Mouse (Mus musculus): Measurements from ENCODE around the gene Ace2.
A peak's percentile ranks its signal among the peaks of the same experiment; 100 is the strongest.

Ace2 gene

DNA sequence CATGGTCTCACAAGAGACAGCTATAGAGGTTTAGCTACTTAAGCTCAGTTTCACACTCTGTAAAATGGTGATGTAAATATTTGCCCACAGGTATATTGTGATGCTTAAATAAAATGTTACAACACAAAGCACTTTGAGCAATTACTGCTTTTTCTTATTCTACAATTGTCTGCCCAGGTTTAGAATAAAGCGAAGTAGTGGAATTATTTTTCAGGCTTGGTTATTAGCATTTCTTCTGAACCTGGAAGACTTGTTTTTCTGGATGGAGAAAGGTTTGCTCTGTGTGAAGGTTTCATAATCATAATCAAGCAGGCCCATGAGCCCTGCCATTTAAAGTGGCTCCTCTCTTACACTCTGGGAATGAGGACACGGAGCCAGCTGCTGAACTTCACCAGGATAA lies at the start of gene Ace2:
Gene Ace2, plus strand, starts transcription at position 301 of the 400 bp plus-strand sequence.
- no peak for DNase-seq (ENCODE audit: low spot score)

DNA sequence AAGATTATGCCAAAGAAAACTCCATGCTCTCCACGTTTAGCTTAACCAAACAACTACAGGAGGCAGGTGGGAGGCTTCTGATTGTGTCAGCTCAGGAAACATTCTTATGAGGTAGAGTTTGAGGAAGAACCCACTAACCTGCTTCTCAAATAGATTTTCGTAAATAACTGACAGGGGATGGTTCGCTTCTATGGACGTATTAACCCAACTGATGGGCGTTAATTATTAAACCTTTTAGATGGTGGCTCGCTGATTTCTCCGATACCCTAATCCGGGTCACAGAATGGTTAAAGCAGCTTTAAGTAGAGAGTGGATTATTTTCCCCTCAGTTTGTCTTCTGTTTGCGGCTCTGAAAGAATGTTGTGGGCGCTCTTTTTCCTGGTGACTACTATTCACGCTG lies 49.2 kb upstream of the Ace2 start:
- DNase-seq (ENCODE audit: low spot score): no peak

DNA sequence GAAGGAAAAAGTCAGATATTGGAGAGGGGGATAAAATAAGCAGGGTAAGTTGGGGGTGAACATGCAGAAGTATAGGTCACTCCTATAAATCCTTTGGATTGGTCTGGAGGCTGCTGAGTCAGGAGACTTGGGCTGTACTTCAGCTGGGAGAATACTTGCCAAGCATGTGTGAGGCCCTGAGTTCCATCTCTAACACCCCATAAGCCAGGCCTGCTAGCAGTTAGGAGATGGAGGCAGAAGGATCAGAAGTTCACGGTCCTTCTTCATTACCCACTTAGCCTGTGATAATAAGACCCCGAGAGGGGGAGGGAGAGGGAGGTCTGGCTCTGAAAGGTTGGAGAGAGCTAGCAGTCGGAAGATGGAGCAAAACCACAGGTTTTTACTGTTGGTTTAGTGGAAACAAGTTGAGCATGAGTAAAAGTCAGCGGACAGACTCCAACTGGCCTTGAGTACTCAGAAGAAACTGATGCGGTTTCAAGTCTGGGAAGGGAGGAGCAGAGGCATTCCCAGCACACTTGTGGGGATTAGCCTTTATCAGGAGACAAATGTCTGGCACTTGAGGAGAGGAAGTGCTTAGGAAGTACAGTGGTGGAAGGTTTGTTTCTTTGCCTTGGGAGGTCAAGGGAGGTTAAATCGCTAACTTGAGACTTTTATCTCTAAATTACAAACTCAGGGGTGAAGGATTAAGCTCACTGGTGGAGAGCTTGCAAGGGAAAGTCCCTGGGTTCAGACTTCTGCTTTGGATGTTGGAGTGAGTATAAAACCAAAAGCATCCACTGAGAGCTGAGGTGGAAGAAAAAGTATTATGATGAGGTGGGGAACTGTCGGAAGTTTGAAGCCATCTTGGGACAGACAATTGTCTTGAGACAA lies 46.6 kb upstream of the Ace2 start:
- DNase-seq (ENCODE audit: low spot score): no peak

- no peak for DNase-seq (ENCODE audit: low spot score)
Measured at GRCm38 (mm10) chrX:164093435-164093834, 45.7 kb upstream of the Ace2 start.

GRCm38 (mm10) chrX:164095838-164096237 lies 43.3 kb upstream of the Ace2 start:
- no peak for DNase-seq (ENCODE audit: low spot score)

- no peak for DNase-seq (ENCODE audit: low spot score)
Measured at GRCm38 (mm10) chrX:164101483-164101882, 37.6 kb upstream of the Ace2 start.

DNA sequence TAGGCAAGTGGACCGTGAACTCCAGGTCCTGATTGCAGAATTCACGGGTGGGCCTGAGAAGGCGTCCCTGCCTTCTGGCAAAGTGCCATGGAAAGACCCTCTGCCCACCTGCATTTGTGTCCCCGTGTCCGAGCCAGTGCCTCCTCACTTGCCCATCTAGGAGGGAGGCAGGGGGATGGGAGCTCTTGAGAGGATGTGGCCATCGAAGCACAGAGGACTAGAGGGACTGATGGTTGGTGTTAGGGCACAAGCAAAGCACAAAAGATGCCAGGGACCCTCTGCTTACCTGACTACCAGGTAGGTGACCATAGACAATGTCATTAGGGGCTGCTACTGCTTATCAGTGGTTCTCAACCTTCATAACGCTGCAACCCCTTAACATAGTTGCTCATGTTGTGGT lies 36.9 kb upstream of the Ace2 start:
- no peak for DNase-seq (ENCODE audit: low spot score)

DNA sequence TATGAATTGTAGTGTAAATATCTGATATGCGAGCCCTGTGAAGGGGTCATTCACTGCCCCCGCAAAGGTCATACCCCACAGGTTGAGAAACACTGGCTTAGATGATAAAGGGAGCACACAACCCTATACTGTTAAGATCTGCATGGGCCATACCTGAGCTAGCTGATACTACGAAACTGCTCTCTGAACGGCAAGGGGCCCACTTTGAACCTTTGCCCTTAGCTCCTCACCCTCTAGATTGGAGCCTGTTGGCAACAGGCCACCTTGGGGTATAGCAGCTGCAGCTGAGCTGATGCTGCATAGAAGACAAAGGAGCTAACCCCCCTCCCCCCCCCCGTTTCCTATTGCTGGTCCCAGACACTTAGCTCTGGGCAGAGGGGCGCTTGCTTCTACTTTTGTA lies 36.5 kb upstream of the Ace2 start:
- no peak for DNase-seq (ENCODE audit: low spot score)

DNA sequence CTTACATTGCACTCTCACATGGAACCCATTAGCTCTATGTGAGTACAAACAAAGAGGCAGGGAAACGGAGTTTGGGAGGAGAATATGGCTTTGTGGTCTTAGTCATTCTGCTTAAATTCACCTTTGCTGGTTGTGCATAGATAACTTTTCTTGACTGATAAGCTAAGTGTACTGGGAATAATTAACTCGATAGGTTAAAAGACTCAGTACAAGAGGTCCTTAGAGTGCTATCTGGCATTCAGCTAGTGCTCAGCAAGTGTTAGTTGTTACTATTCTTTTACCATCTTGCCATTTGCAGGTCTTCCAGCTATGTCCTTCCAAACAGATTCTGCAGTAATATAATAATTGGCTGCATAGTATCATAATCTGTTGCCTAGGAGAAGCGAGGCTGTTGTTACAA lies 28.0 kb upstream of the Ace2 start:
- no peak for DNase-seq (ENCODE audit: low spot score)

DNA sequence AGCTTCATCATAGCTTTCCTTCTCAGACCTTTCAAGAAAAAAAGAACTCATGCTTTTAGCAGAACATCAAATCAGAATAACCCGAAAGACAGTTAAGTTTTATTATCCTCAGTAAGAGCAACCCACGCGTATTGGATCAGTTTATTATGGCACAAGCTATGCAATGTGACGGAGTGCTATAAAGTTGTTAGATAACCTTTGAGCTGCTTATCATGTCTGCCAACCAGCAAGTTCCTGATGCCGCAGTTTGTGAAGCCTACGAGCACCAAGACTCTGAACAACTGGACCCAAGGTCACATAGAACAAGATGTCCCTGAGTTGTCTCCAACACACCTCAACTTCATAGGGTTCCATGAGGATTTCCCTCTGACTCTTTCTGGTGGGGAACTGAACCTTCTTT lies 25.4 kb upstream of the Ace2 start:
- no peak for DNase-seq (ENCODE audit: low spot score)

DNA sequence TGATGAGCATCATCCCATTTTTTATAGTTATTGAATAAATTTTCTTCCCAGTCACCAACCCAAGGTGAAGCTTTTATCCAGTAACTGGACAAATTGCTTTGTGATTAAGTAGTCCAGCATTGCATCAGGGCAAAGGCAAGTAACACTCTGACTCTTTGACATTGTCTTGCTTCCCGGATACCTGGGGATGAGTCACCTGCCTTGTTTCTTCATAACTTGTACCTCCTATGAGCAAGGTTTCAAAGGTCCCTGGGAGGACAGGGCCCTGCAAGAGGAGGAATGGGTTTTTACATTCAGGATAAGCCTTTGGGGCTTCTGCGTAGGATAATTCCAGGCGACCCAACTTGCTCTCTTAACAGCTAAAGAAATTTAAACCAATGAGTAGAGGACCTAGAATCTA lies 15.2 kb upstream of the Ace2 start:
- DNase-seq (ENCODE audit: low spot score): no peak

DNA sequence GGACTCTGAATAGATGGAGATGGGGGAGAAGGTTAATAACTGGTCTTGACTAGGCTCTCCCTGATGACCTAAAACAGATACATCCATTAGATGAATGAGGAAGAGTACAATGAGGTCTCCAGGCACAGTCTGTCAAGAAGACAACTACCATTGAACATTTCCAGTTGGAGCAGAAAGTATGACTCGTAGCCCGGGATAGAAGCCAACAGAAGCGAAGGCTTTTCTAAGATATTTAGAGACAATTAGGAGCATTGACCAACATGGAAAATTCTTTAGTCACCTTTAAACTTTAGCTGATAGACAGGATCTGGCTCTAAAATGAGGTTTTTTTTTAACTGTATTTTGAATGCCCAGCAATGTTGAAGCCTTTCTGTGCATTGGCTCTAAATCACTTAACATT lies 5.6 kb upstream of the Ace2 start:
- no peak for DNase-seq (ENCODE audit: low spot score)

DNA sequence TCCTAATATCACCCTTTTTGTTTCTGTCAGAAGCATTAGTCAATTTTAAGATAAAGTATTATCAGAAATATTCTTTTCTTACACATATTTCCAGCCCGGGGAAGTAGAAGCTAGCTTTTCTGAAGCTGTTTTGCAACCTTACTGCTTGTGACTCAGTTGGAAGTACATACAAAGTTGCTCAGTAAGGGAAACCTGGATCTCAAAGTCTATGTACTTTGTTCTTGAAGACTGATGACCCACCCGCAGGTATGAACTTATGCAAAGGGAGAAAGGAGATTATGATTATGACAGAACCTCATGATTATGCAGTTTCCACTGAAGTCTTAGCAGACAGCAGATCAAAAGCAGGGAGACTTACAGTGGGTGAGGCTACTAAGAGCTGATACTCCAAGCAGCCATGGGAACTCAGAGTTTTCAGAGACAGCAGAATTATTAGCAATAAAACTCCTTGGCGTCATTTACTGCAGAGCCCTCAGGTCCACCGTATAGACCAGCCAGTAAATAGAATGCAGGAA lies 3.8 kb upstream of the Ace2 start:
- DNase-seq (ENCODE audit: low spot score): no peak

DNA sequence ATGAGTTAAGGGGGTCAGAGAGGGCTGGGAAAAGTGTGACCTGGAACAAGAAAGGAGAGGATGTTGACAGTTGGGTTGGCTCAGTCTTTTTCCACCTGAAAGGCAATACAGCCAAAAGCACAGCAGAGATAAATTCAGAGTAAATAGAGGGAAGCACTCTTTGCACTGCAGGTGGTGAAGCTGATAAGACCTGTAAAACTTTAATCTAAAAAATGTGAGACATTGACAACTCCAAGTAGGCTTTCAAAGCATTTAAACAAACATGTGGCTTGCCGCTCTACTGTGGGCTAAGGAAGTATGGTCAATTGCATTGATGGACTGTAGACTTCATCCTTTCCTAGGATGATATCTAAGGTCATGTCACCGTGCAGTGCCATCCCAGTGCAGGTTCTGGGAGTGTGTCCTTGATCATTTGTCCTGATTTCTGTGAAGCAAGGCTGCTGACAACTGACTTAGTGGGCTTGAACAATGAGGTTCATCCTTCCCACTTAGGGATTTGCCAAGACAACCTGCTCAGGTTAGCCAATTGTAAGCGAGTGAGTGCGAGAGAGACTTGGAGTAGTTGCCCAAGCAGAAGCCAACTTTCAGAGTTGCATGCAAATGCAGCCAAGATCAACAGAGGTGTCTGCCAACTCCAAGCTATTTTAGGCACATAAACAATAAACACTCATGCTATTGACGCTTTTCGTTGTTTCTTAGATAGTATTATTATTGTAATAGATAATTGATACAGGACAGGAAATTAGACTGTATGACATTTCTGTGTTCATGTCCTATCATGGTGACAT lies 6.5 kb downstream of the Ace2 start:
- no peak for DNase-seq (ENCODE audit: low spot score)

DNA sequence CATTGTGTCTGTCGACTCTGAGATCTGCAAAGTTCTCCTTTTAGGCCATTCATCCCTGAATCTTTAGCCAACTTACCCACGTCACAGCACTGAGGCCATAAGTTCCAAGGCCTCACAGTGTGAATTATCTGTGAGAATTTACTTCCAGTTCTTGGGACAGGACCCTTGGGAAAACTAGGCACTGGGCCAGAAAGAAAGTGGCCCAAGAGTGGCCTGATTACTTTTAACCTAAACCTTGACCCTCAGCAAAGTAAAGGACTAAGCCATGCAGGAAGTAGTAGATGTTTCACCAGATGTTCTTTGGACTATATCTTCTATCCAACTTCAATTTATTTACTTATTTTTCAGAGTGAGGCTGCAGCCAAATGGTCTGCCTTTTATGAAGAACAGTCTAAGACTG lies 13.6 kb downstream of the Ace2 start:
- DNase-seq (ENCODE audit: low spot score): peak; percentile 4

GRCm38 (mm10) chrX:164153606-164154005 lies 14.5 kb downstream of the Ace2 start:
- no peak for DNase-seq (ENCODE audit: low spot score)

- DNase-seq (ENCODE audit: low spot score): no peak
Measured at GRCm38 (mm10) chrX:164154594-164154993, 15.5 kb downstream of the Ace2 start.

DNA sequence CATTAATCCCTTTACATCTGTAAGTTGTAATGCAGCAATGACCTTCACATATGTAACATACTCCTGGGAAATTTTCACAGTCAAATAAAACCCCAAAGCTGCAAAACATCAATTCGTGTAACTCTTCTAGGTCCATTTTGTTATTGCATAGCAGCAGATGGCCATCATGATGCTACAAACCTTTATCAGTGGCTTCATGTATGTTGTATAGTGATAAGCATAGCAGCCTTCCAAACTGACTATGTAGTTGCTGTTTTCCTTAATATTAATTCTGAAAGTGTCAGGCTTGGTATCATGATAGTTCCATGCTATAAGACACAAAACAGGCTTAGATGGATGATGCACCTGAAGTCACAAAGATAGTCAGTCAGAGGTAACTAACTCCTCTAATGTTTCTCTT lies 25.5 kb downstream of the Ace2 start:
- DNase-seq (ENCODE audit: low spot score): no peak

DNA sequence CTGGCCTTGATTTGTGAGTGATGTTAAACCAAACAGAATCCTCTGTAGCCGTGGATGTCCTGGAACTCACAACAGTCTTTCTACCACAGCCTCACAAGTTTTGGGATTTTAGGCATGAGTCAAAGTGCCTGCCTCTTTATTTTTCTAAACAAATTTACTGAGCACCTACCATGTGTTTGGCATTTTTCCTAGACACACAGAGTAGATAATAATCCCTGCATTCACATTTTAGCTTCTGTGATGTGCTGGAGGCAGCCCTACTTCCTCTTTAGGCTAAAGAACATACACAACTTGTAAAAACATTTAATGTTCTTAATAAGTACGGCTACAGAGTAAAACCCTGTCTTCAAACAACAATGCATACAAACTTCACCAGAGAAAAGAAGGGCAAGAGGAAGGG lies 31.9 kb downstream of the Ace2 start:
- no peak for DNase-seq (ENCODE audit: low spot score)

DNA sequence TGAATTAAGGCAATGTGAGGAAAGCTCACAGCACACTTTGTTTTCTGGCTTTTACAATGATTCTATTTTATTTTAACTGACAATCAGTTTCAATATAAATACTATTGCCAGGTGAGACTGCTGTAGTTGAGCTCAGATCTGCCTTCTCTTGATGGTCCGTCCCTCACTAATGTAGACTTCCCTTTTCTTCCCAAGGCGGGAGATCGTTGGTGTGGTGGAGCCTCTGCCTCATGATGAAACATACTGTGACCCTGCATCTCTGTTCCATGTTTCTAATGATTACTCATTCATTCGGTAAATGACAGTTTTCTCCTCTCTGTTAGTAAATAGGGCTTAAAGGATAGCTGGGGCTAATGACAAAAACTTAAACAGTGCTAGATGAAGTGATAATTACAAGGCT lies 34.7 kb downstream of the Ace2 start:
- DNase-seq (ENCODE audit: low spot score): no peak

- DNase-seq (ENCODE audit: low spot score): no peak
Measured at GRCm38 (mm10) chrX:164175311-164175710, 36.2 kb downstream of the Ace2 start.

DNA sequence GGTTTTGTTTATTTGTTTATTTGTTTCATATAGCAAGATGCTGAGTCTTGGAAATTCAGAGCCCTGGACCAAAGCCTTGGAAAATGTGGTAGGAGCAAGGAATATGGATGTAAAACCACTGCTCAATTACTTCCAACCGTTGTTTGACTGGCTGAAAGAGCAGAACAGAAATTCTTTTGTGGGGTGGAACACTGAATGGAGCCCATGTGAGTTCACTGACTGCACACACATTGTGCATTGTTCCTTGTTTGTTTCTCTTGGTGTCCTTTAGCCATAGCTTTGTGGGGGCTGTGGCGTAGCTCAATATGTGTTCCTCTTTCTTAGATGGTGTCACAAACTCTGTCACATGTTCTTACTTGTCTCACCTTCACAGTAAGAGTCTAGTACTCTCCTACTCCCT lies 36.6 kb downstream of the Ace2 start:
- DNase-seq (ENCODE audit: low spot score): no peak

- DNase-seq (ENCODE audit: low spot score): no peak
Measured at GRCm38 (mm10) chrX:164178856-164179255, 39.7 kb downstream of the Ace2 start.

All from testis, postnatal 14 days (tissue).